Mouse (Mus musculus): ENCODE results near the gene Atp6v1c2.
A peak's percentile ranks its signal among the peaks of the same experiment; 100 is the strongest.

Gene Atp6v1c2

GRCm38 (mm10) chr12:17329259-17329658, at the start of gene Atp6v1c2:
TSS of gene Atp6v1c2 (minus strand) at chr12:17329359.
- DNase-seq: no peak

GRCm38 (mm10) chr12:17376521-17376920, 47.4 kb upstream of the Atp6v1c2 start:
- DNase-seq: no peak

GRCm38 (mm10) chr12:17375243-17375642, 46.1 kb upstream of the Atp6v1c2 start:
- no peak for DNase-seq

- DNase-seq: no peak
Observed at GRCm38 (mm10) chr12:17373470-17373975, 44.4 kb upstream of the Atp6v1c2 start.

- DNase-seq: no peak
Observed at GRCm38 (mm10) chr12:17372696-17373095, 43.5 kb upstream of the Atp6v1c2 start.

GRCm38 (mm10) chr12:17371589-17372235, 42.6 kb upstream of the Atp6v1c2 start:
- peak; percentile 5 for DNase-seq

GRCm38 (mm10) chr12:17369551-17370325, 40.6 kb upstream of the Atp6v1c2 start:
- no peak for DNase-seq

GRCm38 (mm10) chr12:17369111-17369510, 40.0 kb upstream of the Atp6v1c2 start:
- no peak for DNase-seq

- peak; percentile 62 for DNase-seq
Observed at GRCm38 (mm10) chr12:17366981-17367380, 37.8 kb upstream of the Atp6v1c2 start.

- no peak for DNase-seq
Observed at GRCm38 (mm10) chr12:17362316-17362715, 33.2 kb upstream of the Atp6v1c2 start.

GRCm38 (mm10) chr12:17360650-17361049, 31.5 kb upstream of the Atp6v1c2 start:
- no peak for DNase-seq

- DNase-seq: no peak
Observed at GRCm38 (mm10) chr12:17360104-17360503, 30.9 kb upstream of the Atp6v1c2 start.

- peak; percentile 13 for DNase-seq
Observed at GRCm38 (mm10) chr12:17358981-17359380, 29.8 kb upstream of the Atp6v1c2 start.

GRCm38 (mm10) chr12:17357795-17358194, 28.6 kb upstream of the Atp6v1c2 start:
- DNase-seq: no peak

- DNase-seq: no peak
Observed at GRCm38 (mm10) chr12:17356853-17357252, 27.7 kb upstream of the Atp6v1c2 start.

GRCm38 (mm10) chr12:17350106-17350505, 20.9 kb upstream of the Atp6v1c2 start:
- no peak for DNase-seq

GRCm38 (mm10) chr12:17348048-17349036, 19.2 kb upstream of the Atp6v1c2 start, which contains the start of gene Nol10:
TSS of gene Nol10 (plus strand) at chr12:17348458.
- DNase-seq: peak; percentile 90

GRCm38 (mm10) chr12:17347327-17348047, 18.3 kb upstream of the Atp6v1c2 start:
- DNase-seq: peak; percentile 12

- no peak for DNase-seq
Observed at GRCm38 (mm10) chr12:17339114-17339905, 10.2 kb upstream of the Atp6v1c2 start.

- DNase-seq: no peak
Observed at GRCm38 (mm10) chr12:17338338-17338737, 9.2 kb upstream of the Atp6v1c2 start.

GRCm38 (mm10) chr12:17333459-17333858, 4.3 kb upstream of the Atp6v1c2 start:
- DNase-seq: no peak
